Mouse (Mus musculus): ENCODE data around the gene Mapkap1. TPM values are rescaled to one million over a fixed set of nuclear protein-coding genes. Genes with fewer than 3 reads are reported as not detected.
"Not testable (repeated sequence)": the region's sequence is repeated elsewhere in the genome, so short reads cannot be mapped to it uniquely, and the experiment has no call there.

Gene Mapkap1
- polyA plus RNA-seq, 1 experiment from 2014 or later = 61.0 TPM

GRCm38 (mm10) chr2:34424186-34424585 lies 17.6 kb downstream of the Mapkap1 start:
- Histone ChIP-seq H3K36me3 (ENCODE audit: control insufficient read depth, insufficient read depth, low read length) (no peaks in the 10 kb centered on the region), H3K4me3 (ENCODE audit: low read depth, low read length) (no peak overlapping the region), H3K4me2 (replicated peaks; ENCODE audit: low read depth) (no peak overlapping the region), H3K9me3 (ENCODE audit: control insufficient read depth, low read length) (no peaks in the 10 kb centered on the region), H3K4me1 (replicated peaks; ENCODE audit: control insufficient read depth, insufficient read depth) (no peaks in the 10 kb centered on the region), H3K27me3 (ENCODE audit: control insufficient read depth, insufficient read depth, low read length) (no peaks in the 10 kb centered on the region), H3K9ac (ENCODE audit: low read length) (no peak overlapping the region), H3K27ac (replicated peaks) (no peak overlapping the region)
- ATAC-seq (ENCODE audit: low FRiP score, low TSS enrichment) (no peak), DNase-seq (ENCODE audit: low spot score) (no peak)
- TF ChIP-seq EP300 (optimal IDR thresholded peaks at IDR 0.05) = no peak
- no peak for TF ChIP-seq CTCF (IDR thresholded peaks at IDR 0.05; ENCODE audit: low read depth)
- 58% methylated on average over 3 of the region's 3 CpGs for WGBS

- H3K36me3 ChIP-seq (ENCODE audit: control insufficient read depth, insufficient read depth, low read length) = no peaks in the 10 kb centered on the region
- 77% methylated on average over 4 of the region's 4 CpGs for WGBS
- peak; percentile 34 for DNase-seq (ENCODE audit: low spot score)
Observed at GRCm38 (mm10) chr2:34425573-34426223, 19.1 kb downstream of the Mapkap1 start.

GRCm38 (mm10) chr2:34430663-34431062 lies 24.1 kb downstream of the Mapkap1 start:
- Histone ChIP-seq H3K9me3 (ENCODE audit: control insufficient read depth, low read length) (no peaks in the 10 kb centered on the region), H3K9ac (ENCODE audit: low read length) (no peak overlapping the region), H3K27ac (replicated peaks) (no peak overlapping the region), H3K27me3 (ENCODE audit: control insufficient read depth, insufficient read depth, low read length) (no peaks in the 10 kb centered on the region), H3K4me3 (ENCODE audit: low read depth, low read length) (no peak overlapping the region), H3K4me2 (replicated peaks; ENCODE audit: low read depth) (no peak overlapping the region), H3K4me1 (replicated peaks; ENCODE audit: control insufficient read depth, insufficient read depth) (no peaks in the 10 kb centered on the region), H3K36me3 (ENCODE audit: control insufficient read depth, insufficient read depth, low read length) (no peaks in the 10 kb centered on the region)
- DNase-seq (ENCODE audit: low spot score) (no peak), ATAC-seq (ENCODE audit: low FRiP score, low TSS enrichment) (no peak)
- TF ChIP-seq EP300 (optimal IDR thresholded peaks at IDR 0.05) (no peak), CTCF (IDR thresholded peaks at IDR 0.05; ENCODE audit: low read depth) (no peak)
- WGBS = 95% methylated on average over 8 of the region's 8 CpGs

More at GRCm38 (mm10) chr2:34425573-34426223, 19.1 kb downstream of the Mapkap1 start:
- no peaks in the 10 kb centered on the region for H3K27me3 ChIP-seq (ENCODE audit: control insufficient read depth, insufficient read depth, low read length)
- no peak for ATAC-seq (ENCODE audit: low FRiP score, low TSS enrichment)
- no peaks in the 10 kb centered on the region for H3K9me3 ChIP-seq (ENCODE audit: control insufficient read depth, low read length)
- H3K9ac ChIP-seq (ENCODE audit: low read length) = no peak overlapping the region
- no peak overlapping the region for H3K27ac ChIP-seq (replicated peaks)
- H3K4me2 ChIP-seq (replicated peaks; ENCODE audit: low read depth) = no peak overlapping the region
- no peak overlapping the region for H3K4me3 ChIP-seq (ENCODE audit: low read depth, low read length)
- no peaks in the 10 kb centered on the region for H3K4me1 ChIP-seq (replicated peaks; ENCODE audit: control insufficient read depth, insufficient read depth)
- TF ChIP-seq EP300 (optimal IDR thresholded peaks at IDR 0.05) (no peak), CTCF (IDR thresholded peaks at IDR 0.05; ENCODE audit: low read depth) (no peak)

GRCm38 (mm10) chr2:34431701-34432372 lies 25.3 kb downstream of the Mapkap1 start:
- 92% methylated on average over 12 of the region's 12 CpGs for WGBS
- no peaks in the 10 kb centered on the region for H3K27me3 ChIP-seq (ENCODE audit: control insufficient read depth, insufficient read depth, low read length)
- TF ChIP-seq CTCF (IDR thresholded peaks at IDR 0.05; ENCODE audit: low read depth) = no peak
- no peak for TF ChIP-seq EP300 (optimal IDR thresholded peaks at IDR 0.05)
- H3K4me2 ChIP-seq (replicated peaks; ENCODE audit: low read depth) = no peak overlapping the region
- no peaks in the 10 kb centered on the region for H3K4me1 ChIP-seq (replicated peaks; ENCODE audit: control insufficient read depth, insufficient read depth)
- H3K36me3 ChIP-seq (ENCODE audit: control insufficient read depth, insufficient read depth, low read length) = peaks cover 3% of the 10 kb centered on the region; the same call in 1 of the 2 replicates
- ATAC-seq (ENCODE audit: low FRiP score, low TSS enrichment) (no peak), DNase-seq (ENCODE audit: low spot score) (no peak)
- H3K4me3 ChIP-seq (ENCODE audit: low read depth, low read length) = no peak overlapping the region
- no peak overlapping the region for H3K9ac ChIP-seq (ENCODE audit: low read length)
- no peaks in the 10 kb centered on the region for H3K9me3 ChIP-seq (ENCODE audit: control insufficient read depth, low read length)
- H3K27ac ChIP-seq (replicated peaks) = no peak overlapping the region

- H3K9me3 ChIP-seq (ENCODE audit: control insufficient read depth, low read length); H3K4me1 ChIP-seq (replicated peaks; ENCODE audit: control insufficient read depth, insufficient read depth); H3K4me2 ChIP-seq (replicated peaks; ENCODE audit: low read depth); H3K36me3 ChIP-seq (ENCODE audit: control insufficient read depth, insufficient read depth, low read length); H3K4me3 ChIP-seq (ENCODE audit: low read depth, low read length); ATAC-seq (ENCODE audit: low FRiP score, low TSS enrichment); H3K9ac ChIP-seq (ENCODE audit: low read length); DNase-seq (ENCODE audit: low spot score); H3K27me3 ChIP-seq (ENCODE audit: control insufficient read depth, insufficient read depth, low read length); H3K27ac ChIP-seq (replicated peaks): not testable (repeated sequence)
- WGBS = 98% methylated on average over 1 of the region's 2 CpGs
Observed at GRCm38 (mm10) chr2:34432887-34433286, 26.3 kb downstream of the Mapkap1 start.

GRCm38 (mm10) chr2:34436321-34436720 lies 29.8 kb downstream of the Mapkap1 start:
- Histone ChIP-seq H3K4me2 (replicated peaks; ENCODE audit: low read depth) (no peak overlapping the region), H3K4me1 (replicated peaks; ENCODE audit: control insufficient read depth, insufficient read depth) (no peaks in the 10 kb centered on the region), H3K4me3 (ENCODE audit: low read depth, low read length) (no peak overlapping the region), H3K9me3 (ENCODE audit: control insufficient read depth, low read length) (no peaks in the 10 kb centered on the region), H3K9ac (ENCODE audit: low read length) (no peak overlapping the region), H3K27ac (replicated peaks) (no peak overlapping the region), H3K36me3 (ENCODE audit: control insufficient read depth, insufficient read depth, low read length) (peaks cover 3% of the 10 kb centered on the region; the same call in 1 of the 2 replicates), H3K27me3 (ENCODE audit: control insufficient read depth, insufficient read depth, low read length) (no peaks in the 10 kb centered on the region)
- TF ChIP-seq CTCF (IDR thresholded peaks at IDR 0.05; ENCODE audit: low read depth) (no peak), EP300 (optimal IDR thresholded peaks at IDR 0.05) (no peak)
- WGBS = 83% methylated on average over 3 of the region's 3 CpGs
- ATAC-seq (ENCODE audit: low FRiP score, low TSS enrichment) = no peak
- DNase-seq (ENCODE audit: low spot score) = no peak

All from stomach, postnatal 0 days (tissue).